Mouse (Mus musculus) testis, adult 2 months (tissue): ENCODE data around the gene Dmbt1.

ENCODE experiments used
- CTCF ChIP-seq: fragments of 200-500 bp; IDR thresholded peaks from 2 replicates; pipeline ENCODE4 v1.5.1; 2012; ENCODE audit warnings: low read depth, mild to moderate bottlenecking, inconsistent platforms, low read length, moderate library complexity; ENCODE audit not compliant: control insufficient read depth, insufficient read depth, insufficient replicate concordance
- POLR2A ChIP-seq: fragments of 200-500 bp; IDR thresholded peaks from 2 replicates; pipeline ENCODE4 v1.6.1; 2012; ENCODE audit warnings: low read depth, mild to moderate bottlenecking, inconsistent platforms, low read length, moderate library complexity; ENCODE audit not compliant: control insufficient read depth

DNA sequence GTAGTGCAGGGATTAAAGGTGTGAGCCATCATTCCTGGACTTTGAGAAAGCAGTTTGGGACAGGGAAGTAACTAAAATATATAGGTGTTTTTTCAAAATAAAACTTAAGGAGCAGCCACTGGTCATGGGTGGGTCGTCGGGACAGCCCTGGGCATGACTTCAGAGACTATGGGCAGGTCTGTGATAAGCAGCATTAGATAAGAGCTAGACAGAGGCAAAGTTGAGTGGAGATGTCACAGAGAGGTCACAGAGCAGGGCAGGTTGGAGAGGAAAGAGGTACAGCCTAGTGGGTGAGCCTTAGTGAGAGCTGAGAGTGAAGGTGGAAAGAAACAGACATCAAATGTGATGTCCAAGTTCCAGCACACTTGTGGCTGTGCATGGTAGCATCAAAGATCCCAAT lies 5.2 kb downstream of the Dmbt1 start:
- TF ChIP-seq CTCF (no peak), POLR2A (no peak)
